Mouse (Mus musculus) monocyte, adult 5-6 weeks (primary cell): ENCODE data around the gene Taf4. TPM values are rescaled to one million over a fixed set of nuclear protein-coding genes. Genes with fewer than 3 reads are reported as not detected.

Source experiments
- ATAC-seq: fragments of 153-309, 156-312 bp; replicated peaks from 2 replicates; pipeline ENCODE4 v1.8.0; 2017; ENCODE audit warnings: mild to moderate bottlenecking; ENCODE audit not compliant: low TSS enrichment, insufficient number of reproducible peaks, severe bottlenecking, poor library complexity, low FRiP score
- total RNA-seq: library from RNA; stranded (forward); fragments of 200-1000, 200-491, 200-594 nt; gene quantifications from 3 replicates; pipeline ENCODE4 v1.2.3, GENCODE M21; 2017

The Taf4 gene
- total RNA-seq = 27.7 to 65.7 TPM (median 39.4 TPM) in 3 replicates

GRCm38 (mm10) chr2:179976628-179977343 lies at the start of gene Taf4:
Taf4 (minus strand) TSS chr2:179976646.
- ATAC-seq = peak; percentile 58

- no peak for ATAC-seq
Measured at GRCm38 (mm10) chr2:180025861-180026200, 49.4 kb upstream of the Taf4 start.

- no peak for ATAC-seq
Measured at GRCm38 (mm10) chr2:180025135-180025860, 48.9 kb upstream of the Taf4 start.

GRCm38 (mm10) chr2:180024401-180025098 lies 48.1 kb upstream of the Taf4 start, which contains the start of gene Lsm14b:
Lsm14b (plus strand) TSS chr2:180024987.
- peak; percentile 74 for ATAC-seq

- no peak for ATAC-seq
Measured at GRCm38 (mm10) chr2:180022751-180023150, 46.3 kb upstream of the Taf4 start.

GRCm38 (mm10) chr2:180020919-180021318 lies 44.5 kb upstream of the Taf4 start:
- ATAC-seq = no peak

- no peak for ATAC-seq
Measured at GRCm38 (mm10) chr2:180020091-180020661, 43.7 kb upstream of the Taf4 start.

GRCm38 (mm10) chr2:180018573-180018972 lies 42.1 kb upstream of the Taf4 start:
- ATAC-seq = no peak

GRCm38 (mm10) chr2:180017632-180018031 lies 41.2 kb upstream of the Taf4 start:
- no peak for ATAC-seq

- ATAC-seq = no peak
Measured at GRCm38 (mm10) chr2:180013686-180014085, 37.2 kb upstream of the Taf4 start.

GRCm38 (mm10) chr2:180011370-180011769 lies 34.9 kb upstream of the Taf4 start:
- no peak for ATAC-seq

- no peak for ATAC-seq
Measured at GRCm38 (mm10) chr2:180010686-180011085, 34.2 kb upstream of the Taf4 start.

GRCm38 (mm10) chr2:180006352-180007017 lies 30.0 kb upstream of the Taf4 start:
- ATAC-seq = no peak

- no peak for ATAC-seq
Measured at GRCm38 (mm10) chr2:180005656-180006351, 29.4 kb upstream of the Taf4 start.

GRCm38 (mm10) chr2:180001635-180002034 lies 25.2 kb upstream of the Taf4 start:
- no peak for ATAC-seq

GRCm38 (mm10) chr2:179998431-179998830 lies 22.0 kb upstream of the Taf4 start:
- no peak for ATAC-seq

- ATAC-seq = no peak
Measured at GRCm38 (mm10) chr2:179993071-179993470, 16.6 kb upstream of the Taf4 start.

GRCm38 (mm10) chr2:179989098-179989497 lies 12.7 kb upstream of the Taf4 start:
- ATAC-seq = no peak
